Mouse (Mus musculus) activated CD4-positive, CD25-positive, alpha-beta regulatory T cell (primary cell): ENCODE data around the gene Pum2. TPM values are rescaled to one million over a fixed set of nuclear protein-coding genes. Genes with fewer than 3 reads are reported as not detected.

Experiments
- polyA plus RNA-seq, 2 experiments: library from polyadenylated mRNA; unstranded; fragments of 100-300 nt; shearing (Covaris generic); gene quantifications; one replicate each; pipeline ENCODE4 v1.2.1; 2017

Pum2 gene
- 10 to 100 TPM; 13.1 to 13.3 TPM for polyA plus RNA-seq

GRCm38 (mm10) chr12:8673974-8674306, at the start of gene Pum2:
Gene Pum2 (plus strand): TSS chr12:8674134.

GRCm38 (mm10) chr12:8770946-8771843, 97.3 kb downstream of the Pum2 start, which contains the start of gene Sdc1:
Gene Sdc1 (plus strand): TSS chr12:8771323.

Other genes with a start within 250 kb of the Pum2 start
- 1 to 10 TPM; 1.9 to 5.7 TPM for gene Rhob, start 174.1 kb upstream of the Pum2 start, polyA plus RNA-seq
- not detected for gene Slc7a15, start 75.1 kb upstream of the Pum2 start, polyA plus RNA-seq
- gene Sdc1, start 97.2 kb downstream of the Pum2 start, polyA plus RNA-seq, result under 1 TPM; 0.10 to 0.21 TPM
- gene Laptm4a, start 247.5 kb downstream of the Pum2 start, polyA plus RNA-seq, result 100 to 1,000 TPM; 130 to 145 TPM